Mouse (Mus musculus): ENCODE data around the gene C5ar1. TPM values are rescaled to one million over a fixed set of nuclear protein-coding genes. Genes with fewer than 3 reads are reported as not detected.

The C5ar1 gene
- polyA plus RNA-seq, 1 experiment = 6.6 TPM

DNA sequence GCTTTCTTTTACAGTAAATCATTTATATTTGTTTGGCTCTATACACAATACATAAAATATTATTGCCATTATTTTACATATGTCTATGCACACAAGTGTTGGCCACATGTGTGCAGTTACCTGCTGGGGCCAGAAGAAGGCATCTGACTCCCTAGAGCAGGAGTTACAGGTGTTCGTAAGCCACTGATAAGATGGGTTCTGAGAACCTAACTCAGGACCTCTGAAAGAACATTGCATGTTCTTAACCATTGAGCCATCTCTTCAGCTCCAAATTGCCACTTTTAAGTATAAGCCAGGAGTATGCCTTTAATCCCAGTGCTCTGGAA is 18.4 kb downstream of the C5ar1 start:
- Histone ChIP-seq H3K4me1 (peaks cover 78% of the 10 kb centered on the region), H3K36me3 (replicated peaks; ENCODE audit: low read length) (peaks cover 17% of the 10 kb centered on the region), H3K9me3 (peaks cover 7% of the 10 kb centered on the region), H3K27me3 (replicated peaks) (no peaks in the 10 kb centered on the region), H3K4me3 (replicated peaks) (no peak overlapping the region)
- TF ChIP-seq FLI1 (IDR thresholded peaks at IDR 0.05; ENCODE audit: low read length) (no peak), GATA1 (IDR thresholded peaks at IDR 0.05; ENCODE audit: borderline replicate concordance, low read length) (no peak)

- H3K27me3 ChIP-seq (replicated peaks) = no peaks in the 10 kb centered on the region
- TF ChIP-seq GATA1 (IDR thresholded peaks at IDR 0.05; ENCODE audit: borderline replicate concordance, low read length) (no peak), FLI1 (IDR thresholded peaks at IDR 0.05; ENCODE audit: low read length) (no peak)
- H3K9me3 ChIP-seq = peaks cover 7% of the 10 kb centered on the region
- peaks cover 17% of the 10 kb centered on the region for H3K36me3 ChIP-seq (replicated peaks; ENCODE audit: low read length)
- H3K4me1 ChIP-seq = peaks cover 73% of the 10 kb centered on the region
- peak overlapping the region; percentile 80 for H3K4me3 ChIP-seq (replicated peaks)
These were observed 18.9 kb downstream of the C5ar1 start for GRCm38 (mm10) chr7:16240281-16240977.

- H3K27me3 ChIP-seq (replicated peaks) = no peaks in the 10 kb centered on the region
- peaks cover 7% of the 10 kb centered on the region for H3K9me3 ChIP-seq
- peaks cover 17% of the 10 kb centered on the region for H3K36me3 ChIP-seq (replicated peaks; ENCODE audit: low read length)
- peak overlapping the region; percentile 69 for H3K4me3 ChIP-seq (replicated peaks)
- TF ChIP-seq GATA1 (IDR thresholded peaks at IDR 0.05; ENCODE audit: borderline replicate concordance, low read length) (no peak), FLI1 (IDR thresholded peaks at IDR 0.05; ENCODE audit: low read length) (no peak)
- peaks cover 64% of the 10 kb centered on the region for H3K4me1 ChIP-seq
These were observed 19.8 kb downstream of the C5ar1 start for GRCm38 (mm10) chr7:16239554-16239997.

DNA sequence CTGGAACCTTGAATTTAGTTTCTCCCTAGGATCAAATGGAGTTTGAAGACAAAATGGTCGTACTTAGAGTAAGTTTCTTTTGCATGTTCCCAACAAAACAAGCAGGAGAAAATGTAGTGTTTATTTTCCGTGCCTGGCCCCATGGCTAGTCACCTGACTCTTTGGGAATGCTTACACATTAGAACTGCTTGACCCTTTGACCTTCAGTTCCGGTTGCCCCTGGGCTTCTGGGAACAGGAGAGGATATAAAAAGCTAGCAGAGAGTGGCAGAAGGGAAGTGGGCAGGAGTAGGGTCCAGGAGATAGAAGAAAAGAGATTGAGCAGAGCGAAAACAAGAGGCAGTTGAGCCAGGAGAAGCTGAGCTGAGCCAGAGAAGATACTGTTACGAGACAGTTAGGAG is 29.5 kb downstream of the C5ar1 start:
- TF ChIP-seq FLI1 (IDR thresholded peaks at IDR 0.05; ENCODE audit: low read length) (no peak), GATA1 (IDR thresholded peaks at IDR 0.05; ENCODE audit: borderline replicate concordance, low read length) (no peak)
- Histone ChIP-seq H3K36me3 (replicated peaks; ENCODE audit: low read length) (peaks cover 23% of the 10 kb centered on the region), H3K4me1 (peaks cover 48% of the 10 kb centered on the region), H3K4me3 (replicated peaks) (no peak overlapping the region), H3K9me3 (peaks cover 21% of the 10 kb centered on the region), H3K27me3 (replicated peaks) (no peaks in the 10 kb centered on the region)

DNA sequence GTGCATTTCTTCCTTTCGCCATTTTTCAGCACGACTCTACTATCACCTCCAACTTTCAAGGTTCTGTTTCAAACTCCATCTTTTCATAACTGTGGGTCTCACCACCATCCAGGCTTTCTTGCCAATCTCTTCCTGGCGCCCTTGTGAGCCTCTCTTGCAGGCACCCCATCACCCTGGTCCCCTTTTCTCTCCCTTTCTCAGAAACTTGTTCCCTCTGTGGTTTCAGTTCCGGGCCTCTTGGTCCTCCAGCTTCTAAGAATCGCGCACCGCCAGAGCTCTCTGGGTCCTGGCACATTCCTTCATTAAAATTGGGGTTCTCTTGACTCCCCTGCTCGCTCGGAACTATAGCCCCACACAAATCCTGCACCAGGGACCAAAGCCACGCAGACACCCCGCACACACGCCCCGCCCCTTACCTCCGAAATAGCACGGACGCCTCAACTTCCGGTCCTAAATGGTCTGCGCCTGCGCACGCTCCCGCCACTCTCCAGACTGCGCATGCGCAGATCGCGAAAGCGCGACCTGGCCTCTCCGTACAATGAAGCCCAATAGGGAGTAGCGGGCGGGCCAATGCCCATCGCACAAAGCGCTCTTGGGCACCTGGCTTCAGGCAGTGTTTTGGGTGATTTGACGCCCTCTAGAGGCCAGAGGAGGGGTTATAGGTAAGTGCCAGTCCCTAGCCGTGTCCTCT is 37.6 kb downstream of the C5ar1 start, which contains the start of gene Dhx34:
Dhx34 (minus strand) TSS at position 456 of the 691 bp plus-strand sequence.
- peaks cover 28% of the 10 kb centered on the region for H3K36me3 ChIP-seq (replicated peaks; ENCODE audit: low read length)
- no peaks in the 10 kb centered on the region for H3K9me3 ChIP-seq
- peak within 1 kb of the TSS; percentile 93 for H3K4me3 ChIP-seq (replicated peaks)
- no peaks in the 10 kb centered on the region for H3K27me3 ChIP-seq (replicated peaks)
- TF ChIP-seq GATA1 (IDR thresholded peaks at IDR 0.05; ENCODE audit: borderline replicate concordance, low read length) = no peak
- no peak for TF ChIP-seq FLI1 (IDR thresholded peaks at IDR 0.05; ENCODE audit: low read length)
- H3K4me1 ChIP-seq = peaks cover 29% of the 10 kb centered on the region

DNA sequence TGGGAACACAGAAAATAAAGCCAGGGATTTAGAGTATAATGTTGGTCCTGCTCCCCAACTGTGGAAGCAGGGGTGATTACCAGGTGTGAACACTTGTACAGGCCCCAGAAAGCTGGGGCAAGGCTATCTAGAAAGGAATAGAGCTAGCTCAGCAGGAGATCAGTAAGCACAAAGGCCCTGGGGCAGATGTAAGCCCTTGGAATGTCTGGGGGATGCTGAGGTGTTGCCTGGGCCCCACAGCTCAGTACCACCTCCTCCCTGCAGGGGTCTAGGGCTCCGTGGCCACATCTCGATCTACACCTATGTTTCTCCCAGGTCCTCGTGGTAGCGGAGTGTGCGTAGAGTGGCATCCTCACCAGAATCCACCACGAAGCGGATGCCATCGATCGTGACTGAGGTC is 45.4 kb downstream of the C5ar1 start:
- Histone ChIP-seq H3K9me3 (no peaks in the 10 kb centered on the region), H3K36me3 (replicated peaks; ENCODE audit: low read length) (peaks cover 97% of the 10 kb centered on the region)

GRCm38 (mm10) chr7:16213196-16213595 is 46.1 kb downstream of the C5ar1 start:
- Histone ChIP-seq H3K4me1 (peaks cover 81% of the 10 kb centered on the region), H3K27me3 (replicated peaks) (no peaks in the 10 kb centered on the region), H3K9me3 (no peaks in the 10 kb centered on the region), H3K4me3 (replicated peaks) (no peak overlapping the region), H3K36me3 (replicated peaks; ENCODE audit: low read length) (peaks cover 96% of the 10 kb centered on the region)
- TF ChIP-seq GATA1 (IDR thresholded peaks at IDR 0.05; ENCODE audit: borderline replicate concordance, low read length) (no peak), FLI1 (IDR thresholded peaks at IDR 0.05; ENCODE audit: low read length) (no peak)

More for the DNA sequence above, 45.4 kb downstream of the C5ar1 start:
- Histone ChIP-seq H3K4me3 (replicated peaks) (no peak overlapping the region), H3K27me3 (replicated peaks) (no peaks in the 10 kb centered on the region), H3K4me1 (peaks cover 75% of the 10 kb centered on the region)
- TF ChIP-seq GATA1 (IDR thresholded peaks at IDR 0.05; ENCODE audit: borderline replicate concordance, low read length) (no peak), FLI1 (IDR thresholded peaks at IDR 0.05; ENCODE audit: low read length) (no peak)

DNA sequence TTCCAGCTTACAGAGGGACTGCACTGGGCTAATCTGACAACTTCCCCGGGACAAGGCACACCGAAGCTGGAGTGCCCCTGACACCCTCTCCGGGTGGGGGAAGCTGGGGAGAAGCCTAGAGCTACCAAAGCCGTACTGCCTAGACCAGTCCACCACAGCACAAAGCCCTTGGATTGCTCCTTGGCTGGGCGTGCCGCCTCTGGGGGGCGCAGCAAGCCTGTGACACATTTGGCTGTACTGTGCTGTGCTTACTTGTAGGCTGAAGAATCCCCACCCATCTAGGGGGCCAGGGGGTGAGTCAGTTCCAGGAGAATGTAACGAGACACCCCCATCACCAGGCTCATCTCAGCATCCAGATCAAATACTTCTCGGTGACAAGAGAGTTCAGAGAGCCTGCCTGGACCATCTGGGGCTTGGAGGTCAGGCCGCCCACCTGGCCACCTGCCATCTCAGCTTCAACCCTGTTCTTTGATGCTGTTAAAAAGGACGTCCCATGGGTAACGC is 48.4 kb downstream of the C5ar1 start:
- Histone ChIP-seq H3K4me1 (peaks cover 91% of the 10 kb centered on the region), H3K4me3 (replicated peaks) (no peak overlapping the region), H3K36me3 (replicated peaks; ENCODE audit: low read length) (peaks cover 81% of the 10 kb centered on the region), H3K9me3 (no peaks in the 10 kb centered on the region), H3K27me3 (replicated peaks) (no peaks in the 10 kb centered on the region)
- no peak for TF ChIP-seq FLI1 (IDR thresholded peaks at IDR 0.05; ENCODE audit: low read length)
- TF ChIP-seq GATA1 (IDR thresholded peaks at IDR 0.05; ENCODE audit: borderline replicate concordance, low read length) = no peak

DNA sequence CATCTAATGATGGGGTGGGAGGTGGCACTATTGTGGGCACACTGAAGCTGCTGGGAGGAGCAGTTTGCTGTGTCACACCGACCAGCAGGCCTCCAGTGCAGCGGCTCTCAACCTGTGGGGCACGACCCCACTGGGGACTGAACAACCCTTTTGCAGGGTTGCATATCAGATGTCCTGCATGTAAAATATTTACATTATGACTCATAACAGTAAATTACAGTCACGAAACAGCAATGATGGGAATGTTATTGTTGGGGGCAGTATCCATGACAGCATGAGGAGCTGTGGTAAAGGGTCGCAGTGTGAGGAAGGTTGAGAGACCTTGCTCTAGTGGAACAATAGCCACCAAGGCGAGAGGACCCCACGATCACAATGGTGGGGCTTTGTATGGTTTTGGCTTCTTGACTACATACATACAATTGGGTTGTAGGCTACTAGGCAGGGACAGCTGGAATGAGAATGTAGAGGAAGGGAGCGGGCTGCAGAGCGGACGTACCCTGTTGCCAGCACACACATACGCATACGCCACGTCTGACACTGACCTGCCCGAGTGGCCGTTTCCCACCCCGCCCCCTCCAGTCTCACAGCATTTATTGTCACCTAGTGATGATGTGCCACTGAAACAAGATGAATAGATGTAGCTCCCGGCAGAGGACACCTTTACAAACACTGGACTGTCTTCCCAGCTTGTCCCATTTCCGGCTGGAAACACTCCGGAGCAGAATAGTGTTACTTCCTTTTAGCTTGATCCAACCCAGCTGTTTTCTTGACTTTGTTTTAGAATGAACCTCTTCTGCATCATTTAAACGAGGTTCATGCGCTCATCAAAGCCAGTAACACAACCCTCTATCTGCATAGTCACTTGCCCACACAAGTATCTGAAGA is 50.3 kb downstream of the C5ar1 start:
- H3K4me3 ChIP-seq (replicated peaks) = no peak overlapping the region
- peaks cover 91% of the 10 kb centered on the region for H3K4me1 ChIP-seq
- peaks cover 81% of the 10 kb centered on the region for H3K36me3 ChIP-seq (replicated peaks; ENCODE audit: low read length)
- H3K9me3 ChIP-seq = no peaks in the 10 kb centered on the region
- no peaks in the 10 kb centered on the region for H3K27me3 ChIP-seq (replicated peaks)
- TF ChIP-seq GATA1 (IDR thresholded peaks at IDR 0.05; ENCODE audit: borderline replicate concordance, low read length) (no peak), FLI1 (IDR thresholded peaks at IDR 0.05; ENCODE audit: low read length) (no peak)
